Mouse (Mus musculus): Measurements from ENCODE around the gene Ttc3. TPM values are rescaled to one million over a fixed set of nuclear protein-coding genes. Genes with fewer than 3 reads are reported as not detected.
"Not testable (repeated sequence)": the region's sequence is repeated elsewhere in the genome, so short reads cannot be mapped to it uniquely, and the experiment has no call there.

Gene Ttc3
- polyA plus RNA-seq, 1 experiment from 2014 or later: 859 TPM

DNA sequence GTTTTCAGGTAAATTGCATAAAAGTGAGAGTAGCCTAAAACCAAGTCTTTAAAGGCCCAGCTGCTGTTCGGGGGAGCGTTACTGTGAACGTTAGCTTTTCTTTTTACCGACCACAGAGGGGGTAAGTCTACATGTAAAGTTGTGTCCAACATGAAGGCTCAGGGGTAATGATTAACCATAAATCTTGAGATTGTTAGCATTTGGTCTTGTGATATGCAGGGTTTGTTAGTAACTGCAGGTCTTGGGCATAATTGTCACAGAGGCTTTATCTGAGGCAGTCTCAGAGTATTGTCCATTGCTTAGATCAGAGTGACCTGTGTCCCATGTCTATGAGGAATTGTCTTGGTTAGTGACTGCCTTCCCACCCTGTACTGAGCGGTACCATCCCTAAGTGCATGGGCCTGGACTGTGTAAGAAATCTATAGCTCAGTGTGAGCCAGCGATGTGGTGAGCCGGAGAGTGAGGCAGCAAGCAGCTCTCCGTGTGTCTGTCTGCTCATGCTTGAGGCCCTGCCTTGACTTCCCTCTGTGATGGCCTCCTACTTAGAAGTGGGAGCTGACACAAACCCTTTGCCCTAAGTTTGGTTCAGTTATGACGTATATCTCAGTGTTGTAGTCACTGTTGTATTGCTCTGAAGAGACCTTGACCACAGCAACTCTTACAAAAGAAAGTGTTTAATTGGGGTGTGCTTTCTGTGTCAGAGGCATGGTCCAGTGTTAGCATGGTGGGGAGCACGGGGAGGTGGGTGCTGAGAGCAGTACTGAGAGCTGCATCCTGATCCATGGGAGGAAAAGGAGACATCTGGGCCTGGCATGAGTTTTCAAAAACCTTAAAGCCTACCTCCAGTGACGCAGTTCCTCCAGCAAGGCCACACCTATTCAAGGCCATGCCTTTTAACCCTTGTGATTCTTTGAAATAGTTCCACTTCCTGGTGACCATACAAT, 81.4 kb downstream of the Ttc3 start:
- Histone ChIP-seq H3K4me2 (no peak overlapping the region), H3K27ac (replicated peaks) (no peak overlapping the region), H3K4me1 (replicated peaks) (no peaks in the 10 kb centered on the region), H3K9ac (no peak overlapping the region), H3K4me3 (no peak overlapping the region), H3K27me3 (no peaks in the 10 kb centered on the region), H3K9me3 (no peaks in the 10 kb centered on the region), H3K36me3 (peaks cover 88% of the 10 kb centered on the region)
- 90% methylated on average over 11 of the region's 11 CpGs for WGBS
- ATAC-seq (ENCODE audit: low FRiP score, low read depth): peak; percentile 56; the same call in 1 of the 2 replicates

DNA sequence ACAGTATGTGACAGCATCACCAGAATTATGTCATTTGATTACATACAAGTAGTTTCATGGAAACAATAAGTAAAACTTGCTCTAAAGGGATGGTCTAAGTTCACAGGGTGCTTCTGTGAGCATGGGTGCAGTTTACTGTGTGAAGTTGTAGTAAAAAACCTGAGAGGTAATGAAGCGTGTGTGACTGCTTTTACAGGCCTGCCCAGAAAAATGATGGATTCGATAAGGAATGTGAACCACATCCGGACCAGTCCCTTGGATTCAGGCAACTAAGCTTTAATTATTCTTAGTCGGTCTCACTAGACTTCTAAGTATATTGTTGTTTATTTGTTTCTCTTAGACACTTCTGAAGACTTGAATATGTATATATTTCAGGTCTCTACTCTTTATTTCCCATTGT, 82.3 kb downstream of the Ttc3 start:
- ATAC-seq (ENCODE audit: low FRiP score, low read depth): no peak
- 89% methylated on average over 4 of the region's 4 CpGs for WGBS
- H3K27me3 ChIP-seq: no peaks in the 10 kb centered on the region

DNA sequence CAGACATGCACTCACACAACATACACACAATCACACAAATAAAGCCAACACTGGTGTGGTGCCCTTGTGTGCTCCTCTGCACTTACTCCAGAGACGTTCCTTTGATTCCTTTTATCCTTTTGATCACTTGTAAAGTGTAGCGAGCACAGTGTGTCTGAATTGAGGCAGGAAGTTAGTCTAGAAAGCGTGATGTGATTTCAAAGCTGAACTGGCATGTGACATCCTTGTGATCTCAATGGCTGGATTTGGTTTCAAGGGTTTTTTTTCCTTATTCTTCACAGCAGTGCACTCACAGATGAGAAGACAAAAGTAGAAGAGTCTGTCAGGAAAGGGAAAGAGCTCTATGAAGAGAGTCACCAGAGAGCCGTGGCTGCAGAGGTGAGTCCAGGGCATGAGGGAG, 83.7 kb downstream of the Ttc3 start:
- H3K27ac ChIP-seq (replicated peaks): no peak overlapping the region
- H3K36me3 ChIP-seq: peaks cover 92% of the 10 kb centered on the region
- ATAC-seq (ENCODE audit: low FRiP score, low read depth): no peak
- no peak overlapping the region for H3K4me2 ChIP-seq
- H3K9ac ChIP-seq: no peak overlapping the region
- 79% methylated on average over 4 of the region's 4 CpGs for WGBS
- no peaks in the 10 kb centered on the region for H3K27me3 ChIP-seq
- no peaks in the 10 kb centered on the region for H3K4me1 ChIP-seq (replicated peaks)
- H3K4me3 ChIP-seq: no peak overlapping the region
- H3K9me3 ChIP-seq: no peaks in the 10 kb centered on the region

More for the DNA sequence above, 82.3 kb downstream of the Ttc3 start:
- no peaks in the 10 kb centered on the region for H3K9me3 ChIP-seq
- H3K27ac ChIP-seq (replicated peaks): no peak overlapping the region
- no peak overlapping the region for H3K4me3 ChIP-seq
- H3K4me2 ChIP-seq: no peak overlapping the region
- H3K9ac ChIP-seq: no peak overlapping the region
- no peaks in the 10 kb centered on the region for H3K4me1 ChIP-seq (replicated peaks)
- peaks cover 91% of the 10 kb centered on the region for H3K36me3 ChIP-seq

DNA sequence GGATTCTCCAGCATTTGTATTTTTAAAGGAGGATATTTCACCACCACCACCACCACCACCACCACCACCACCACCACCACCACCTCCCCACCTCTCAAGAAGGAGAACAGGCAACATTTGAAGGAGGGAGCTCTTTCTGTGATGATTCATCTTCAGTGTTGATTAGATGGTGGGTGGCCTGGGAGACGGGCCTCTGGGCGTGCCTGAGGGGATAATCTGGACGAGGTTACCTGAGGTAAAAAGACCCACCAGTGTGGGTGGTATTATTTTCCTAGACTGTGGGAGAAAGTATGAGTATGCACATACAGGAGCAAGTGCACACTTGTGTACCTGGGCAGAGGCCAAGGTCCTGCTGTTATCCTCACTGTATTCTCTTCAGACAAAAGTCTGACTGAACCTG, 93.6 kb downstream of the Ttc3 start:
- Histone ChIP-seq H3K9ac (no peak overlapping the region), H3K4me1 (replicated peaks) (no peaks in the 10 kb centered on the region), H3K9me3 (no peaks in the 10 kb centered on the region), H3K27me3 (no peaks in the 10 kb centered on the region), H3K4me3 (no peak overlapping the region), H3K4me2 (no peak overlapping the region), H3K27ac (replicated peaks) (no peak overlapping the region), H3K36me3 (peaks cover 94% of the 10 kb centered on the region)
- no peak for ATAC-seq (ENCODE audit: low FRiP score, low read depth)
- 98% methylated on average over 3 of the region's 3 CpGs for WGBS

DNA sequence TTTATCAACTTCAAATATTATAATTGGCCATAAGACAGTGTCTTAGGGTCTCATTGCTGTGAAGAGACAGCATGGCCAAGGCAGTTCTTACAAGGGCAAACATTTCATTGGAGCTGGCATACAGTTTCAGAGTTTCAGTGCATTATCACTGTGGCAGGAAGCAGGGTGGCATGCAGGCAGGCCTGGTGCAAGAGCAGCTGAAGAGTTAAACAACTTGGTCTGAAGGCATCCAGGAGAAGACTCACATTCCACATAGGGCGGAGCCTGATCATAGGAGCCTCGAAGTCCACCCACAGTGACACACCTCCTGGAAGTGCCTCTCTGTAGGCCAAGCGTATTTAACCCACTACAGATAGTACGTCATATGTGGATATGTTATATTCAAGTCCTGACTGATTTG, 95.5 kb downstream of the Ttc3 start:
- no peaks in the 10 kb centered on the region for H3K27me3 ChIP-seq
- WGBS: 88% methylated on average over 4 of the region's 4 CpGs
- ATAC-seq (ENCODE audit: low FRiP score, low read depth): no peak

DNA sequence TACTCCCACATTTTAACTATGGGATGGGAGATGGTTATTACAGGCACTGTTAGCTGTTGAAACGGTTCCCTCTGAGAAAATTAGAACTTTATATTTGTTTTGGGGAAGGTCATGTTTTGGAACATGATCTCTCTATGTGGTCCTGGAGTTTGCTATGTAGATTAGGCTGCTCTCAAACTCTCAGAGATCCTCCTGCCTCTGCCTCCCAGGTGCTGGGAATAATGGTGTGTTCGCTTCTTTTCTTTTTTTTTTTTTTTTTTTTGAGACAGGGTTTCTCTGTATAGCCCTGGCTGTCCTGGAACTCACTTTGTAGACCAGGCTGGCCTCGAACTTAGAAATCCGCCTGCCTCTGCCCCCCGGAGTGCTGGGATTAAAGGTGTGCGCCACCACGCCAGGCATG, 95.9 kb downstream of the Ttc3 start:
- H3K4me2 ChIP-seq; H3K4me3 ChIP-seq; H3K9ac ChIP-seq; ATAC-seq (ENCODE audit: low FRiP score, low read depth); H3K27ac ChIP-seq (replicated peaks); H3K27me3 ChIP-seq; H3K4me1 ChIP-seq (replicated peaks); H3K9me3 ChIP-seq: not testable (repeated sequence)
- 98% methylated on average over 7 of the region's 7 CpGs for WGBS
- peaks cover 95% of the 10 kb centered on the region for H3K36me3 ChIP-seq

More for the DNA sequence above, 95.5 kb downstream of the Ttc3 start:
- Histone ChIP-seq H3K4me3 (no peak overlapping the region), H3K4me2 (no peak overlapping the region), H3K9me3 (no peaks in the 10 kb centered on the region), H3K9ac (no peak overlapping the region), H3K27ac (replicated peaks) (no peak overlapping the region), H3K36me3 (peaks cover 95% of the 10 kb centered on the region), H3K4me1 (replicated peaks) (no peaks in the 10 kb centered on the region)

DNA sequence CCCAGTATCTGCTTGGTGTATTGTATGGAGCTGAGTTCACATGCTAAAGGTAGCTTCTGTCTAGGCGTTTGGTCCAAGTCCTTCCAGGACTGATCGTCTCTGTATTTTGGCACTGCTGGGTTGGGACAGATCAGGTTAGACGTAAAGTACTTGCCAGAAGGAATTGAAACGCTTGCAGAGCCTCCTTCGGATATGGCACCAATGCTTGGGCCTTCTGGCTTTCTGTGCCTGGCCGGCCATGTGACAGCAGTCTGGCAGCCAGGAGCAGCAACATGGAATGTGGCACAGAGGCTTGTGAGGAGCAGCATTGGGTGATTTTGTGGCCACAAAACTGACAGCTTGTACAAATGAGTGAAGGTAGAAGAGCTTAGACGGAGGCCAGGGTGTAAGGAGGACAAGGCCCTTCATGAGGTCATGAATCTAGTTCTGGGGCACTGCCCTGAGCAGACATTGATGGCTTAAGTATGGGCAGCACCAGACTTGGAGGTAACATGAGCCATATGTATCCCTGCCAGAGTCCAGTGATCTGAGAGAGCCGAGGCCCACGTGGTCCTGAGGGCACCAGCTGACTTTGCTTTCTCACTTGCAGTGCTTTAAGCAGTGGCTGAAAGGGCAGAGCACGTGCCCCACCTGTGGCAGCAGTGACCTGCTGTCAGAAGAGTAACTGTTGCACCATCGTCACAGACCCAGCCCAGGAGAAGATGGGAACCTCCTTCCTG, 97.1 kb downstream of the Ttc3 start:
- Histone ChIP-seq H3K9ac (no peak overlapping the region), H3K9me3 (no peaks in the 10 kb centered on the region), H3K36me3 (peaks cover 92% of the 10 kb centered on the region), H3K4me2 (no peak overlapping the region), H3K4me1 (replicated peaks) (peaks cover 10% of the 10 kb centered on the region), H3K4me3 (no peak overlapping the region), H3K27me3 (no peaks in the 10 kb centered on the region), H3K27ac (replicated peaks) (no peak overlapping the region)
- 88% methylated on average over 11 of the region's 11 CpGs for WGBS
- ATAC-seq (ENCODE audit: low FRiP score, low read depth): no peak

DNA sequence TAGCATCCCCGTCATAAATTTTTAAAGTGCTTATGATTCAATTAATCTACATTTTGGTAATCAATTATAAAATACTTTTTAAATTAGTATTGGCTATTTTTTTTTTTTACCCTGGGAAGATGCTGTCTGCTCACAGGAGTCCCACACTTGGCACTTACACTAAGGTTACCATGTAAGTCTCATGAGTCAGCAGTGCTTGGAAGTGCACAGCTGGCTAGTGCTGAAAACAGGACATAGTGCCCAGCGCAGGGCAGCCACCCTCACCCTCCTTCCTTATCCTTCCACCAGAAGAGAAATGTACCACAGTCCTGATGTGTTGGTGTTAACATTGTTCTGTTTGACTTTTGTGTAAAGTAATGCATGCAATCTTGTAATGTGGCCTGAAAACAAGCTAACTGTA, 98.0 kb downstream of the Ttc3 start:
- 99% methylated on average over 2 of the region's 2 CpGs for WGBS
- peaks cover 83% of the 10 kb centered on the region for H3K36me3 ChIP-seq

DNA sequence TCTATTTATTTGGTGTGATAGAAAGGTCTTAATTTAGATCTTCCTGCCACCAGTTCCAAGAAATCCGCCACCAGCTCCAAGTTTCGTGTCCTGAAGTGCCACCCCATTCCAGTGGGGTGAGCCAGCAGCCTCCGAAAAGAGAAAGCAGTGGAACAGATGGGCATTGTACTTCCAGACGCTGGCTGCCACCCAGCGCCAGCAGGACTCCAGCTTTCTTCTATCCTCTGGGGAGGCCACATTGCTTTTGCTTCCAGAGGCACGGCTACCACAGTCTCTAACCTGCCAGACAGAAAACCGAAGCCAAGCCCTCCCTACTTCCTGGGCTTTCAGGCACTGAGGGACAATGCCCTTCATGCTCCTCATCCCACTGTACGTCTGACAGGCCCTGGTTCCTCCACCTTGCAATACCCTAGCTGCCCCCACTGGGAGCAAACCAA, 102.1 kb downstream of the Ttc3 start:
- Histone ChIP-seq H3K27me3 (no peaks in the 10 kb centered on the region), H3K4me3 (no peak overlapping the region), H3K9ac (no peak overlapping the region), H3K4me1 (replicated peaks) (peaks cover 21% of the 10 kb centered on the region), H3K4me2 (no peak overlapping the region), H3K27ac (replicated peaks) (peak overlapping the region; percentile 79), H3K36me3 (peaks cover 45% of the 10 kb centered on the region), H3K9me3 (no peaks in the 10 kb centered on the region)
- whole genome bisulfite sequencing: 34% methylated on average over 8 of the region's 8 CpGs
- peak; percentile 82 for ATAC-seq (ENCODE audit: low FRiP score, low read depth)

More for the DNA sequence above, 98.0 kb downstream of the Ttc3 start:
- no peaks in the 10 kb centered on the region for H3K27me3 ChIP-seq
- no peak overlapping the region for H3K4me2 ChIP-seq
- no peak overlapping the region for H3K27ac ChIP-seq (replicated peaks)
- no peak overlapping the region for H3K4me3 ChIP-seq
- H3K9me3 ChIP-seq: no peaks in the 10 kb centered on the region
- no peak overlapping the region for H3K9ac ChIP-seq
- H3K4me1 ChIP-seq (replicated peaks): peaks cover 19% of the 10 kb centered on the region
- no peak for ATAC-seq (ENCODE audit: low FRiP score, low read depth)

DNA sequence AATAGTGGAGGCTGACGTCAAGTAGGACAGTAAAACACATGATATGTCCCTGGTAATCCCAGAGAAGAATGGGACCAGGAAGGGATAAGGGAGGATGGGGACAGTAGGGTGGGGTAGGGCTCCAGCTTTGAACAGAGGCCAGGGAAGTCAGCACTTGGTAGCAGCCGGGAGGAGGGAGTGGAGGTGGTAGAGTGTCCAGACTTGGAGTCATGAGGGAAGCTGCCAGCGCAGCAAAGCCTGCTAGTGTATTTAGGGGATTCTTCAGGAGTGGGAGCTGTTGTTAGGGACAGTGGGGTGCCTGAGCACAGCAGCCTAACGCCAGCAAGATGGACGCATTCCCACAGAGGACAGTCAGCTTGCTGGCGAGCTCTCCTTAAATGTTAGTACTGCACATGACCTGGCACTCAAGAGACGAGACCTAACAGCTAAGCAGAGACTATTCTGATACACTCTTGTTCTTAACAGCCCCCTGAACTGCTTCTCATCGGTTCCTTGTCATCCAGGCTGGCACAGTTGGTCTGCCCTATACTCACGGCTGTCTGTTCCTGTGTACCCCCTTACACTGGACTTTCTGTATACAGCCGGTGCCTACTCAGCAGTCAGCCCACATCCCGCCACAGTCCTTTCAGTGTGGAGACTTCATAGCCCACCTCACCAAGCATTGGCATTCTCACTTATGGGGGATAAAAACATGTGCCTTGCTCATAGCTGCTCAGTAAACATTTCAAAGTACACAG, 102.8 kb downstream of the Ttc3 start:
- Histone ChIP-seq H3K27me3 (no peaks in the 10 kb centered on the region), H3K4me3 (no peak overlapping the region), H3K9me3 (no peaks in the 10 kb centered on the region), H3K4me1 (replicated peaks) (peaks cover 21% of the 10 kb centered on the region), H3K27ac (replicated peaks) (peak overlapping the region; percentile 79), H3K36me3 (peaks cover 38% of the 10 kb centered on the region), H3K9ac (no peak overlapping the region), H3K4me2 (no peak overlapping the region)
- peak; percentile 86 for ATAC-seq (ENCODE audit: low FRiP score, low read depth)
- 58% methylated on average over 11 of the region's 11 CpGs for WGBS

DNA sequence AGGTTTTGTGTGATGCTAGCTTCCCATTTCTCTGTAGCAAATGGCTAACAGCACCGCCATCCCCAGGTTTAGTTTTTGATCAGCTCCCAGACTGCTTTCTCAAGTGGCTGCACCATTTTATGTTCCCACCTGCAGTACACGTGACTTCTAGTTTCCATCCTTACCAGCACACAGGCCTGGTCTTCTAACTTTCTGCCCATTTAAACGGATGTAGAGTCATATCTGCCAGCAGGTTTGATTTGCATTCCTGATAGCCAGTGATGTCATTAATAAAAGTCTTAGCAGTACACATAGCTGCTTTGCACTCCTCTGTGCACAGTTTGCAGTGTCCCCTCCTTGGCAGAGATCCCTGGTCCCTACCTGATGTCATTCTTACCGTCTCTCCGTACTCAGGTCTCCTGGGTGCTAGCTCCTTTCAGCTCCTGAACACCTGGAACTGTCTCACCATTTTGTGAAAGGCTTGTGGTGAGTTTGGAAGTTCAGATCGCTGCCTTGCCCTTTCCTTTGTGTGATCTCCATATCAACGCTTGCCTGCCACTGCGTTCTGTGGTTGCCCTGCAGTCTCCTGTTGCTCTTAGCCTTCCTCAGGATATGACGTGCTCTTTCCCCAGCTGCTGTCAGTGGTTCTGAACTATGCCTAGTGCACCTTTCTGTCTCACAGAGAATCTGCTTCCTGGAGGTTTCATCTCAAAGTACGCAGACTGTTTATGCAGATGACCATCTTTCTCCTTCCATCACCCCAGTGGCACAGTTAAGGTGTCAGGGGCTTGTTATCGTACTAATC, 114.5 kb downstream of the Ttc3 start:
- Histone ChIP-seq H3K27ac (replicated peaks) (no peak overlapping the region), H3K4me2 (no peak overlapping the region), H3K9me3 (no peaks in the 10 kb centered on the region), H3K27me3 (no peaks in the 10 kb centered on the region), H3K4me1 (replicated peaks) (no peaks in the 10 kb centered on the region), H3K4me3 (no peak overlapping the region), H3K9ac (no peak overlapping the region), H3K36me3 (no peaks in the 10 kb centered on the region)
- no peak for ATAC-seq (ENCODE audit: low FRiP score, low read depth)
- WGBS: 84% methylated on average over 11 of the region's 11 CpGs
